Mouse (Mus musculus) heart, embryonic 13.5 days (tissue): ENCODE results near the gene Olfr181. TPM values are rescaled to one million over a fixed set of nuclear protein-coding genes. Genes with fewer than 3 reads are reported as not detected.

Experiments used
- ATAC-seq: fragments of 200-750 bp; cut with Nextera tagmentation; 2 replicates; pipeline ENCODE4 v1.8.0; 2017; ENCODE audit warnings: moderate TSS enrichment; ENCODE audit not compliant: insufficient number of reproducible peaks, low FRiP score, low TSS enrichment; ENCODE audit errors: extremely low read depth
- H3K27ac ChIP-seq: fragments of 300-500 bp; sonication (generic); replicated peaks from 2 replicates; pipeline ENCODE4 v1.5.1; 2015; ENCODE audit warnings: moderate library complexity, mild to moderate bottlenecking, inconsistent platforms
- H3K27me3 ChIP-seq: fragments of 300-500 bp; sonication (generic); replicated peaks from 2 replicates; pipeline ENCODE4 v1.6.1; 2015; ENCODE audit warnings: mild to moderate bottlenecking, inconsistent platforms
- H3K36me3 ChIP-seq: fragments of 300-500 bp; sonication (generic); 2 replicates; pipeline ENCODE4 v1.6.1; 2015; ENCODE audit warnings: mild to moderate bottlenecking, inconsistent platforms
- H3K4me1 ChIP-seq: fragments of 300-500 bp; sonication (generic); 2 replicates; pipeline ENCODE4 v1.6.1; 2015; ENCODE audit warnings: inconsistent platforms
- H3K4me2 ChIP-seq: fragments of 300-500 bp; sonication (generic); 2 replicates; pipeline ENCODE4 v1.6.1; 2015; ENCODE audit warnings: inconsistent platforms, mild to moderate bottlenecking, moderate library complexity
- H3K4me3 ChIP-seq: fragments of 300-500 bp; sonication (generic); 2 replicates; pipeline ENCODE4 v1.5.1; 2015; ENCODE audit warnings: moderate library complexity, mild to moderate bottlenecking, inconsistent platforms
- H3K9ac ChIP-seq: fragments of 300-500 bp; sonication (generic); 2 replicates; pipeline ENCODE4 v1.6.1; 2015; ENCODE audit warnings: inconsistent platforms, mild to moderate bottlenecking, moderate library complexity
- H3K9me3 ChIP-seq: fragments of 300-500 bp; sonication (generic); 2 replicates; pipeline ENCODE4 v1.6.1; 2016; ENCODE audit warnings: inconsistent platforms
- WGBS: fragments of 180-500 bp; shearing (Covaris S2); methylation state at CpG from one replicate; pipeline ENCODE4 v1.1.7; 2015; ENCODE audit warnings: mixed read lengths; 5-methylcytosine and 5-hydroxymethylcytosine counted together
- polyA plus RNA-seq: library from polyadenylated mRNA; unstranded; fragments of >200 nt; fragmentation: Nextera tagmentation; extraction: Ambion mirVana; gene quantifications from 2 replicates; pipeline ENCODE4 v1.2.1, GENCODE M21; 2015

Olfr181 gene
- polyA plus RNA-seq = not detected in 2 replicates

- H3K9ac ChIP-seq = no peak within 1 kb of the TSS
- no peak for ATAC-seq
- H3K4me1 ChIP-seq = no peaks in the 10 kb centered on the region
- H3K9me3 ChIP-seq = no peaks in the 10 kb centered on the region
- 53% methylated on average over 1 of the region's 1 CpGs for WGBS
- no peak within 1 kb of the TSS for H3K4me3 ChIP-seq
- H3K27me3 ChIP-seq = no peaks in the 10 kb centered on the region
- no peak within 1 kb of the TSS for H3K27ac ChIP-seq
- no peaks in the 10 kb centered on the region for H3K36me3 ChIP-seq
- H3K4me2 ChIP-seq = no peak within 1 kb of the TSS
Observed at GRCm38 (mm10) chr16:58928655-58929054, at the start of gene Olfr181. Gene Olfr181, minus strand, starts transcription at chr16:58928755.

GRCm38 (mm10) chr16:58929292-58929691 lies 737 bp upstream of the Olfr181 start, which contains the start of gene Olfr180:
Gene Olfr180, minus strand, starts transcription at chr16:58929392.
- H3K27me3 ChIP-seq = no peaks in the 10 kb centered on the region
- no peak within 1 kb of the TSS for H3K4me2 ChIP-seq
- H3K27ac ChIP-seq = no peak within 1 kb of the TSS
- H3K9ac ChIP-seq = no peak within 1 kb of the TSS
- no peaks in the 10 kb centered on the region for H3K36me3 ChIP-seq
- 76% methylated on average over 4 of the region's 4 CpGs for WGBS
- no peaks in the 10 kb centered on the region for H3K4me1 ChIP-seq
- no peaks in the 10 kb centered on the region for H3K9me3 ChIP-seq
- ATAC-seq = no peak
- H3K4me3 ChIP-seq = no peak within 1 kb of the TSS

GRCm38 (mm10) chr16:58891963-58892362 lies 36.6 kb downstream of the Olfr181 start, which contains the start of gene Olfr178:
Gene Olfr178, minus strand, starts transcription at chr16:58892063.
- Histone ChIP-seq H3K4me3 (no peak within 1 kb of the TSS), H3K9me3 (peaks cover 2% of the 10 kb centered on the region; the same call in 1 of the 2 replicates), H3K27me3 (no peaks in the 10 kb centered on the region), H3K27ac (no peak within 1 kb of the TSS), H3K9ac (no peak within 1 kb of the TSS), H3K4me2 (no peak within 1 kb of the TSS), H3K4me1 (no peaks in the 10 kb centered on the region), H3K36me3 (no peaks in the 10 kb centered on the region)
- ATAC-seq = no peak
- 75% methylated on average over 3 of the region's 3 CpGs for WGBS

GRCm38 (mm10) chr16:58884416-58884815 lies 44.1 kb downstream of the Olfr181 start:
- 83% methylated on average over 2 of the region's 2 CpGs for WGBS

More at GRCm38 (mm10) chr16:58884416-58884815, 44.1 kb downstream of the Olfr181 start:
- no peak for ATAC-seq
- Histone ChIP-seq H3K27ac (no peak overlapping the region), H3K4me2 (no peak overlapping the region), H3K4me3 (no peak overlapping the region), H3K36me3 (no peaks in the 10 kb centered on the region), H3K4me1 (no peaks in the 10 kb centered on the region), H3K9ac (no peak overlapping the region), H3K27me3 (no peaks in the 10 kb centered on the region), H3K9me3 (no peaks in the 10 kb centered on the region)

Other genes starting within 250 kb of the Olfr181 start
- not detected in 2 replicates for gene Gpr15, start 209.7 kb downstream of the Olfr181 start, polyA plus RNA-seq
- gene Cldnd1, start 200.8 kb downstream of the Olfr181 start, polyA plus RNA-seq = 96.1 and 103 TPM in 2 replicates
- gene Olfr172, start 165.6 kb downstream of the Olfr181 start, polyA plus RNA-seq = not detected in 2 replicates
- not detected in 2 replicates for gene Olfr173, start 128.5 kb downstream of the Olfr181 start, polyA plus RNA-seq
- gene Olfr175-ps1, start 102.0 kb downstream of the Olfr181 start, polyA plus RNA-seq = not detected in 2 replicates
- not detected in 2 replicates for gene Olfr177, start 54.0 kb downstream of the Olfr181 start, polyA plus RNA-seq
- gene Olfr178, start 36.7 kb downstream of the Olfr181 start, polyA plus RNA-seq = not detected in 2 replicates
- not detected in 2 replicates for gene Olfr180, start 637 bp upstream of the Olfr181 start, polyA plus RNA-seq
- gene Olfr183, start 66.6 kb upstream of the Olfr181 start, polyA plus RNA-seq = not detected in 2 replicates
- gene Olfr186, start 101.5 kb upstream of the Olfr181 start, polyA plus RNA-seq = not detected in 2 replicates
- not detected in 2 replicates for gene Olfr187, start 111.0 kb upstream of the Olfr181 start, polyA plus RNA-seq
- gene Olfr190, start 149.2 kb upstream of the Olfr181 start, polyA plus RNA-seq = not detected in 2 replicates
- gene Olfr191, start 161.1 kb upstream of the Olfr181 start, polyA plus RNA-seq = not detected in 2 replicates
- not detected in 2 replicates for gene Olfr193, start 183.1 kb upstream of the Olfr181 start, polyA plus RNA-seq
- gene Olfr194, start 192.3 kb upstream of the Olfr181 start, polyA plus RNA-seq = not detected in 2 replicates
- not detected in 2 replicates for gene Olfr195, start 218.3 kb upstream of the Olfr181 start, polyA plus RNA-seq
- gene Olfr196, start 241.7 kb upstream of the Olfr181 start, polyA plus RNA-seq = not detected in 2 replicates